Mouse (Mus musculus) ovary, postnatal 10 days (tissue): Measurements from ENCODE around the gene Atp6v1f.

Experiments
- DNase-seq: peaks from one replicate; pipeline ENCODE4 v3.0.0; 2022; ENCODE audit warnings: low spot score

Gene Atp6v1f

DNA sequence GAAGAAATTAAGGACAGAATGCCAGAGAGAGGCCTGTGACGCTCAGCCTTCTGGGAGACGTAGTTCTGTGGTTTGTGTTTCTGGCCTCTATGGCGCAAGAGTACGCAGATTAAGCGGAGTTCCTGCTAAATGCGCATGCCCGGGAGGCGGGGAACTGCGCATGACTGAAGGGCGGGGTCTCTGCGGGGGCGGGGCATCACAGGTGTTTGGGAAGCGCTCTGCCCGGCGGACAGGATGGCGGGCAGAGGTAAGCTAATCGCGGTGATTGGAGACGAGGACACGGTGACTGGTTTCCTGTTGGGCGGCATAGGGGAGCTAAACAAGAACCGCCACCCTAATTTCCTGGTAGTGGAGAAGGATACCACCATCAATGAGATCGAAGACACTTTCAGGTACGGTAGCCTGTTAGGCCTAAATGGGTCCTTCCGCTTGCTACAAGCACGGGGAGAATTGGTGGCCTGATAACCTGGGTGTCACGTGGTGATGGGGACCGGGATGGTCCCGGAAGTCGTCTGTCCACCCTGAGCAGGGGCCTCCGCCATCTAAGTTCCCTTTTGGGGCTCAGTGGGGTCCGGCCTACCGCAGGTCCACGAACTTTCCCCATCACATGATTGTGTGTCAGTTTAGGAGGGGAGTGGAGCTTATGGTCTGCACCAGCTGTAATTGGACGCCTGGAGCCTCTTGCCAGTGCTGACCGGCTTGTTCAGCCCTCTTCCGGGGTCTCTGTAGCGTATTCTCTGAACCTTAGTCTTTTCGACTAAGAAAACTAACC is at the start of gene Atp6v1f:
TSS of gene Atp6v1f (plus strand) at position 136 of the 772 bp plus-strand sequence.
- DNase-seq: peak; percentile 73

DNA sequence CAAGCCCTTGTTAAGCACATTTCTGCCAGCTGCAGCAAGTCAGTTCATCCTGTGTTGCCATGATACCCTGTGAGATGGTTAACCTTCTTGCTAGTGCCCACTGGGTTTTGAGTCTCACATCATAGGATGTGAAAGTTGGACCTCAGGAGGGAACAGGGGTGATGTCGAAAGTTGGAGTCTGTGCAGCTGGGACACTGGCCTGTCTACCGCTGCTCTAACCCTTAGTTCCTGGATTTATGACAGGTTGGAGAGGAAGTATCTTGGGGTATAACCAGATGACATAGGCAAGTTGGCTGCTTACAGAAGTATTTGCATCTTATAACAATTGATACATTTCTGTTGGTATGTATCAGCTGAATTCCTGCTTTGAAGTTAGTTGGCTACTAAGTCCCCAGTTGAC is 46.9 kb upstream of the Atp6v1f start:
- no peak for DNase-seq

DNA sequence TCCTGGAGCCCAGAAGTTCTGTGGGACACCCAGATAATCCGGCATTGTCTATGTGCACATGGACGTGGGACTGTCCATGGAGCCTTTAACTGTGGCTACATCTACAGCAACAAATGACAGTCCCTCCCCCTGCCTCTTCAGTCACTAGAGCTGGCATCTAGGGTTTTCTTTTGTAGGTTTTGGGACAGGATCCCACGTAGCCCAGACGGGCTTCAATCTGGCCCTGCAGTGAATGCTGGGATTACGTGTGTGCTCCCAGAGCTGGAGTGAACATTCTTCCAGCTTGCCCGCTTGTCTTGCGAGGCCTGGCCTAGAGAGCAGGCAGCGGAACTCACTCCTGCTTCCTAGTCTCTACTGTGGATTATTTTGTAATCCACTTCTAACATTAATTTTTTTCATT is 42.4 kb upstream of the Atp6v1f start:
- DNase-seq: no peak

DNA sequence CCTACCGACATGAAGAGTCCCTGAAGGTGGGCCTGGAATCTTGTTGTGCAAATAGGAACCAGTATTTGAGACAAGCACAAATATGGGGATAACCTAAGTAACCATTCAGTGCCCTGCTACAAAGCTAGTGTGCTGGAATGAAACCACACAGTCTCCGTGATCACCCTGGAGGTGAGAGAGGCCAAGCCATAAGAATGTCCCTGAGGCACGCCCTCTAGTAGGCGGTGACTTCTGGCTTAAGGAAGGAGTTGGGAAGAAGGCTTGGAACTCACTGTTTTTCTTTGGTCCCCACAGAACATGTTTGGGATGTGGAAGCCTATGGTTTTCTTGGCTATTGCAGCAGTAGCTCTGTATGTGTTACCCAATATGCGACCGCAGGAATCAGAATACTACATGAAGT is 41.2 kb upstream of the Atp6v1f start:
- no peak for DNase-seq

DNA sequence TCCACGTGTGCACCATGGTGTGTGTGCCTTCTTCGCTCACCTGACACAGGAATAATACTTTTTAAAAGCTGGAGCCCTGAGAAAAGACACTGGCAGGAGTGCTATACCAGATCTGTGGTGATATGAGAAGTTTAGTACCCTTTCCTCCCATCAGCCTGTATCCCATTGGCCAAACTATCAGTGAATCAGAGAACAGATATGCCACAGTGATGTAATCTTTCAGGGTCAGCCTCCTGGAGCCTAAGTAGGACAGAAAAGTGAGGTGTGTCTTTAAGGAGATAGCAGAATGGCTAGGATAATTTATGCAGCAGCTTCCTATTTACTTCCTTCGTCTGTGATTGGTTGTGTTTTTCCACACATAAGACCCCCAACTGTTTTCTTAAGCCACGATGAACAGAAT is 39.3 kb upstream of the Atp6v1f start:
- no peak for DNase-seq

DNA sequence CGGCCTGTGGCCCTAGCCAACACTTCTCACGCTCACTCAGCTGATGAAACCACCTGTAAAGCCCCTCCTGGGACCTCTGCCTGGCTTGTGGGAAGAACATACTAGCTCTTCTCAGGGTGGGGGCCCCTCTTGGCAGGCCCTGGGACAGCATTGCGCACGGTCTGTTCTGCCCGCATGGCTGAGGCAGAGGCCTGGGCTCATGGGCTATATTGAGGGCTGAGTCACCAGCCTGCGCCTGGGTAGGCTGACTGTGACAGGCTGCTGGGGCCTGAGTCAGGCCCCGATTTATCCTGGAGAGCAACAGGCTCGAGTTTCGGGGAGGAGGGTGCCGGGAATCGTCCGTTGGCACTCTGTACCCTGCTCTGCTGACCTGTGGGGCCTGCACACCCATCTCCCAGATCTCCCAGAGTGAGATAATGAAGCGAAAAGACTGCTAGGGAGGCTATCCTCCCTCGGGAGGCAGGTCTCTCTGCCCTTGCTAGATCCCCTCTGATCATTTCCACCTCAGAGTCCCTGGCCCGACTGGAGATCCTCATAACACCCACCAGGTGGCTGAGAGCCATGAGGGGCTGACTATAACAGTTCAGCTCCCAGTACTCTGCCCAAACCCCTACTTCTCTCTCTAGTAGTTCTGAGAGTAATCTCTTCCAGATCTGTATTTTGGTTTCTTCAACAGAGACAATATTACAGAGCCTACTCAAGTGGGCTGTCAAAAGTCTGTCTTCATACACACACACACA is 36.7 kb upstream of the Atp6v1f start:
- no peak for DNase-seq

DNA sequence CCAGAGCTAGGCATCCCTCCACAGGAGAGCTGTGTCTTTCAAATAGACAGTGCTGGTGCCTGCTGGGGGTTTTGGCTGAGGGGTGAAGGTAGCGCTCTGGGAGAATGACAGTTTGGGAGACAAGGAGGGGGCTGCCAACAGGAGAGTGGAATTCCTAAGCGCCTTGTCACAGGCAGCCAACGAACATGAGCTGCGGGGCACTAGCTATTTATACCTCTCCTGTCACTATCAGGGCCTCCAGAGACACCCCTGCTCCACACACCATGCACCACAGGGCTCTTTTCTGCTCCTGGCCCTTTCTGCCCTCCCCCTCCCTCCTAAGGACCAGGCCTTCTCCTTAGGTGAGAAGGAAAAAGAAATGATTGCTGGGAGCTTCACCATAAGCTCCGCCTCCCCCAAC is 36.0 kb upstream of the Atp6v1f start:
- DNase-seq: no peak

DNA sequence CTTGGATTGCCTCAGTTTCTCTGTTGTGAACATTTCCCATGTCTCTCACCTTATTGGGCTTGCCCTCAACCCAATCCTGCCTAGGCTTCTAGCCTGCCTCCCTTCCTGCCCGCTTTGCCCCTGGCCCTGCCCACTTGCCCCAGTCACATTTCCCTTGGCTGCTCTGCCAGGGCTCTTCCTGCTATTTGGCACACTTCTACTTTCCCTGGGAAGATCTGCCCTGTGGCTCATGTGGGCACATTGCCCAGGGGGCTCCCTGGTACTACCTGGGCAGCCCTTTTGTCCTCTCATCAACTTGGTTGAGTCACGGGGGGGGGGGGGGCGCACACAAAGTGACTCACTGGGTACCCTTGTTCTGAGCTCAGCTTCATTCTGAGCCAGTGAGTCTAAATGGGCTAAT is 35.4 kb upstream of the Atp6v1f start:
- no peak for DNase-seq

DNA sequence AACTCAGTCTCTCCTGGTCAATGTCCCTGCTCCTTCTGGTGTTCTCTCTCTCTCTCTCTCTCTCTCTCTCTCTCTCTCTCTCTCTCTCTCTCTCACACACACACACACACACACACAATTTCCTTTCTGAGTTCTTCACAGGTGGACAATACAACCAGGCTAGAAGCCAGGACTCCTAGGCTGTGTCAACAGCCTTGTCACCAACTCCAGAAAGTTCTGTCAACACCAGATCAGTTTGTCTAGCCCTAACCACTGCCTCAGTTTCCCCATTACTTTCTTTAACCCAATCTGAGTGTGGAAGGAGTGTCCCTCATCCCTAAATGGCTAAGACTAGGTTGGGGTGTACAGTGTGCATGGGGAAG is 34.9 kb upstream of the Atp6v1f start:
- DNase-seq: no peak

DNA sequence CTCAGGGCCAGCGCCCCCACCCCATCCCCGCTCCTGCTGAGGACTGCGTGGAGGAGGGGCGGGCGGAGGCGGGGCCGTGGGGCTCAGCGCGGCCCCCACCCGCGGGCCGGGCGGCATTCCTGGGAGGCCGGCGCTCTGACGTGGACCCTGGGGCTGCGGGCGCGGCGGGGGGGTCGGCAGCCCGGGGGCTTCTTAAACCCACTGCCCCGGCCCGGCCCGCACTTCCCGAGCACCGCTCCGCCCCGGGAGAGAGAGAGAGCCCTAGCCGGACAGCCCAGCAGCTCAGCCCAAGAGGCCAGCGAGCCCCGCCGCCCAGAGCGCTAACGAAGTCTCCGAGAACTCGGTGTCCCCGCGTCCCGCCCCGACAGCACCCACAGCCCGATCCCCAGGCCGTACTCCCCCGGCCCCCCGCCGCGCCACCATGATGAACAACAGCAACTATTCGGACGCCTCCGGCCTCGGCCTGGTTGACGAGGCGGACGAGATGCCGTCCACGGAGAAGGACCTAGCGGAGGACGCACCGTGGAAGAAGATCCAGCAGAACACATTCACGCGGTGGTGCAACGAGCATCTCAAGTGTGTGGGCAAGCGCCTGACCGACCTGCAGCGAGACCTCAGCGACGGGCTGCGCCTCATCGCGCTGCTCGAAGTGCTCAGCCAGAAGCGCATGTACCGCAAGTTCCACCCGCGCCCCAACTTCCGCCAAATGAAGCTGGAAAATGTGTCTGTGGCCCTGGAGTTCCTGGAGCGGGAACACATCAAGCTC is 34.3 kb upstream of the Atp6v1f start, which contains the start of gene Flnc:
TSS of gene Flnc (plus strand) at position 219 of the 766 bp plus-strand sequence.
- peak; percentile 49 for DNase-seq

DNA sequence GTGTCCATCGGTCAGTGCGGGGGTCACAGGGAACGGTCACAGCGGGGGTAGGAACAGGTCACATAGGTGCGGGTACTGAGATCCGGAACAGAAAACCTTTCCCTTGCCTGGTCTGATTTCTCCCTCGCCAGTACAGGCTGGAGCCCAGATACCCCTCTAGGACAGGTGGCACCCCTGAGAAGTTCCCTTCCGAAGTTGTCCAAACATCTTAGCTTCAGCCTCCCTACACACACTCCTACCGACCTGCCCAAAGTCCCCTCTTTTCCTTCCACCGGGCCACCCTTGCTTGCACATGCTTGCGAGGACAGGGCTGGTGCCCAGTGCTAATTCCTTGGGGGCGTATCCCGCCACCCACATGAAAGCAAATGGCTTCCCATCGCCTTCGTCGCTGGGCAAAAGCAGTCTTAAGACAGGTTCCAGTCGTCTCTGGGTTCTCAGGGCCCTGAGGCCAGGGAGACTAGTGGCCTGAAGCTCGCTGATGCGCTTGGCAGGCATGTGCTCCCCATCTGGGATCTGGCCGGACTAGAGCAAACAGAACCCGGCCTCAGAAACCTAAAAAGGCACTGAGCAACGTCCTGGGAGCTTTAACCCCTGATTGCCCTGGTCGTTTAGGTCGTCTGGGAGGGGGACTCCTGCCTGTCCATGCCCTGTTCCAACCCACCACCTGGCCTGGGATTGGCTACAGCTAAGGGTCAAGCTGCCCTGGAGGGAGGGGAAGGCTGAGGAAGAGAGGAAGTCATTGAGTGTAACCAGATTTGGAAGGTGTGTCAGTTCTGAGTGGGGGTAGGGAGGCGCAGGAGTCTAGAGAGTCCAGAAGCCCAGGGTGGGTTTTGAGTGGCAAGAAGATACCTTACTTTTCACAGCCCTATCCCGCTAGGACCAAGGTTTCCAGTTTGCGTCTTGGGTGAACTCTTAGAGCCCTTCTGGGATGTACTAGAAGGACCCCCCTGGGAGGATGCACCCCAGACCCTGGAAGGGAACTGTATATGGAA is 33.4 kb upstream of the Atp6v1f start:
- peak; percentile 36 for DNase-seq

DNA sequence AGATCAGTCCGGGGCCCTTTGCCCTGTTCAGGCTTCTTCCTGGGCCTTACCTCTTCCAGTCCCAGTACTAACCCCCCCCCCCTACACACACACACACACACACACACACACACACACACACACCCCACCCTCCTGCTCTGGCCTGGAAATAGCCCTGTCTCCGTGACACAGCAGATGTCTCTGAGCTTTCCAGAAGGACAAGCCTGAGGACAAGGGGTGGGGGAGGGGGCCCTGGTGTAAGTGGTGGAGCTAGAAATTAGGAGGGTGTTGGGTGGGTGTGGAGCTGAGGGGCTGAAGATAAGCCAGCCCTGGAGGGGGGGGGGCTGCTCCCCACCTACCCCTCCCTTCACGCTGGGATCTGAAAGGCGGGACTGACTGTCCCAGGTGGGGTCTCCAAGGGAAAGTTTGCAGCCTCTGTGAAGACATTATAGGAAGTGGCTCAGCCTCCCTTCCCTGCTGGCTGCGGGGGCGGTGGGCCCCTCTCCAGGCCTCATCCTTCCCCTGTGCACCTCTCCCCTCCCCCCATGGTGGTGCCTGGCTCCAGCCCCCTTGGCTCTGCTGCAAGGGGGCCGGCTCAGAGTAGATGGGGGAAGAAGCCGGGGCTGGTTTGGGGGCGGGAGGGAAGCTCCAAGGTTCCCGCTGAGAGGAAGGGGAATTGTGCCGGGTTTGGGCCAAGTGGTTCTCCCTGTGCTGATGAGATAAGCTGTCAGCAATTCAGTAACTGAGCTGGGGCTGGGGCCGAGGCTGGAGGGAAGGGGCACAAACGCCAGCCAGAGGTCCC is 32.4 kb upstream of the Atp6v1f start:
- DNase-seq: peak; percentile 39

DNA sequence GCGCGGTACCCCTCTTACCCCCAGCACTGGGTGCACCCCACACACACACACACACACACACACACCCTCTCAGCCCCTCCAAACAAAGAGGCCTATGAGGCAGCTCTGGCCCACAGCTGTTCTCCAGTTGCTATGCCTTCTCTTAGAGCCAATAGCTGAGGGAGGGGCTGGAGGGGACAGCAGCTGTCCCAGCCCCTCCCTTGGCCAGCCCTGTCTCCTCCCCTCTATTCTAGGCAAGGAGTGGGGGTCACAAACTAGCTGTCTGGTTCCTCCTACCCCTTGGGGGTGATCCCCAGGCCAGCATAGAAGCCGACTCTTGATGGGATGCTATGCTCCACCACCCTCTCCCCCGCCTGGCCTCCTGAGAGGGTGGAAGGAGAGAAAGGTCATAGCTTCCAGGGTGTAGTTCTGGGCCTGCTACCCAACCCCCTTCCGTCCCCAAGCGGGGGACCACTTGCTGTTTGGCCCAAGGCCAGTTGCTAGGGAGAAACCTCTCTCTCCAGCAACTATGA is 31.5 kb upstream of the Atp6v1f start:
- DNase-seq: peak; percentile 32

DNA sequence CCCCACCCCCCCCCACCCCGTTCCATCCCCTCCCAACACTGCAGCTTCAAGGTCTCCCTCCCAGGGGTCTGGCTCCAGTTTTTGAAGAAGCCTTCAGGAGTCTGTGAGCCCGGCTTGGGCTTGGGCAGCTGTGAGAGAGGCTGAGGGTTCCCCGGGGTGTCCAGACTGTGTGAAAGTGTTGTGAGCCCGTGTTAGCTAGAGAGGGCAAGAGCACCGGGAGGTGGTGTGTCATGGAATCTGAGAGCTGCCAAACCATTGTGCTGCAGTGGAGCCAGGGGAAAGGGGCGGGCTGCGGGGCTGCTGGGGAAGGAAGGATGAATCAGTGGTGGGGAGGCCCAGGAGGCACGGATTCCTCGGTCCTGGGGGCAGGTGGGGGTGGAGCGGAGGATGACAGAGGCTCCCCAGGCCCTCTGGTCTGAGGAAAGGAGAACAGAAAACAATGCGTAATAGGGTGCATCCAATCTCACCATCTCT is 31.0 kb upstream of the Atp6v1f start:
- peak; percentile 38 for DNase-seq

DNA sequence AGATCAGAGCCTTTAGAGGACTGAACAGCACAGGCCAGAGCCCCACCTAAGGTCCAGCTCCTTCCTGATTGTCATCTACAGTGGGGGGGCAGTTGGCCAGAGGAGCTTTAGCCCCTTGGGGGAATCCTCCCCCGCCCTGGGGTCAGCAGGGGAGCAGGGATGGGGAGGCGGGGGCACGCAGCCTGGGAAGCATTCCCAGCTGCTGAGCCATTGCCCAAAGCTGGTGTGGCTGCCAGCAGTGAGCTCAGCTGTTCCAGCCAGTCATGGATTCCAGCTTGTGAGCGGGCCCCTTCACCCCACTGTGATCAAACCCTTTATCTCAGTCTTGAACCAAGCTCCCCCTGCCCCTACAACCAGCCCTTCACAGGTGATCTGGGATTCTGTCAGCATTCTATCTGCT is 28.3 kb upstream of the Atp6v1f start:
- DNase-seq: no peak

DNA sequence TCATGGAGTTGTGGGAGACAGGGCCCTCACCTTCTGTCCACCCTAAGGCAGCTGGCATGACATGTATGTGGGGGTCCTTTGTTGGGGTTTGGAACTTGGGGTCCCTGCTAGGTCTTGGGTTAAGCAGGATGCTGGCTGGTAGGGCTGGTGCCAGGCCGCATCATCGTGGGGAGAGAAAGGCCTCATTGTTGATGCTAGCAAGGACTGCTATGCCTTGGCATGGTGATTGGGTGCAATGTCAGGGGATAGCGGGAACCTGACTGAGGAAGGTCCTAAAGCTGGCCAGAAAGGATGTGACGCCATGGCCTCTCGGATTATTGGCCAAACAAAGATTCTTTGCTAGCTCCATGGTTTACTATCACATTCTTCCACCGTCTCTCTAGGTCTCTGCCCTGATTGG is 27.7 kb upstream of the Atp6v1f start:
- DNase-seq: no peak

DNA sequence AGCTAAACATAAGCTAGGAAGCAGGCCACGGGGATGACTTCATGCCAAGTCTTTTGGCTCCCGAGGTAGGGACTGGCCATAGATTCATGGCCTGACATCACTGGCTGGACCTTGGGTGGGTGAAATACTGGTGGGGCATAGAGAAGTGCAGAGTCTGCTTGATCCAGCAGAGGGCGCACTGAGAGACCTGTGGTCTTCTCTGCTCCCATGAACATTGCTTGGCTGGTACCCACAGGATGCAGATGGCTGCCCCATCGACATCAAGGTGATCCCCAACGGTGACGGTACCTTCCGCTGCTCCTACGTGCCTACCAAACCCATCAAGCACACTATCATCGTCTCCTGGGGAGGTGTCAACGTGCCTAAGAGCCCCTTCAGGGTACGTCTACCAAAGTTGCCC is 22.7 kb upstream of the Atp6v1f start:
- DNase-seq: no peak

DNA sequence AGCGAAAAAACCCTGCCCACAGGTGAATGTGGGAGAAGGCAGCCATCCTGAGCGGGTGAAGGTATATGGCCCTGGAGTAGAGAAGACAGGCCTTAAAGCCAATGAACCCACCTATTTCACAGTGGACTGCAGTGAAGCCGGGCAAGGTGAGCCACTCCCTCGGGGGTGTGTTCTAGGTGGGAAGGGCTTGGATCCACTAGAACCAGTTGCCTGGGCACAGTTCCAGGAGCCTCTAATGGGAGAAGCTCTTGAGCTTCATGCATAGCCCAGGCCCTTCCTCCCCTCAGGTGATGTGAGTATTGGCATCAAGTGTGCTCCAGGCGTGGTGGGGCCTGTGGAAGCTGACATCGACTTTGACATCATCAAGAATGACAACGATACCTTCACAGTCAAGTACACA is 22.2 kb upstream of the Atp6v1f start:
- DNase-seq: no peak

DNA sequence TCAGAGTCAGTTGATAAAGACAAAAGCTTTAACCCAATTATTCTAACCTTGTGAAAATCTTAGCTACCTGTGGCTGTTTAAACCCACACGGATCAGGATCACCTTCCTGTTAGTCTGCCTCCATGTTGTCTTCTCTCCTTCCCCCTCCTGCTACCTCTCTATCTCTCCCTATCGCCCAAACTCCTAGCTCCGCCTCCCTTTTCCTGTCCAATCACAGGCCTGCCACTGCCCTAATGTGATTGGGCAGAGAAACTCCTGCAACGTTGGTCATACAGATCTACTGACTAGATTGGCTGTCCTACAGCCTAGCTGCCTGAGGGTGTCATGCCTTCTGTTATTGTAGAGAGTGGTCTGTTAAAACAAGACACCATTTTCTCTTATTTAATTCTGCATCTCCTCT is 17.7 kb upstream of the Atp6v1f start:
- DNase-seq: no peak

DNA sequence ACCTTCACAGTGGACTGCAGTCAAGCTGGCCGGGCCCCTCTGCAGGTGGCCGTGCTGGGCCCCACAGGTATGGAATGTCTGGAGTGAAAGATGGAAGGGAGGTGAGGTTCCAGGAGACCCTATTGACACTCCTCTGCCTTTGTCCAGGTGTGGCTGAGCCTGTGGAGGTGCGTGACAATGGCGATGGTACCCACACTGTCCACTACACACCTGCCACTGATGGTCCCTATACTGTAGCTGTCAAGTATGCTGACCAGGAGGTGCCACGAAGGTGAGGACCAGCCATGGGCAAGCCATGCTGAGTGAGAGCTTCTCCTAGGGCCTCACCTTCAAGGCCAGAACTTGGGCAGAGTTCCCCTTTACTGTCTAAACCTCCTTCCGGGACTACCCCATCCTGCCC is 16.9 kb upstream of the Atp6v1f start:
- DNase-seq: no peak
